Mouse (Mus musculus) natural killer cell, adult 2 months (primary cell): ENCODE data around the gene Capn7.

Source experiments
- DNase-seq, 2 experiments: peaks; one replicate each; pipeline ENCODE4 v3.0.0; 2022; ENCODE audit warnings: low spot score in 2 of 2

Capn7 gene

GRCm38 (mm10) chr14:31365350-31365749, 28.9 kb downstream of the Capn7 start:
- peak; percentile 53 to 79 for DNase-seq

GRCm38 (mm10) chr14:31367951-31368350, 31.5 kb downstream of the Capn7 start:
- peak; percentile 22 to 54 for DNase-seq

GRCm38 (mm10) chr14:31369377-31369776, 32.9 kb downstream of the Capn7 start:
- no peak for DNase-seq

- DNase-seq = no peak
These were observed 38.0 kb downstream of the Capn7 start for GRCm38 (mm10) chr14:31374390-31374789.

- no peak for DNase-seq
These were observed 39.9 kb downstream of the Capn7 start for GRCm38 (mm10) chr14:31376331-31376730.

GRCm38 (mm10) chr14:31382276-31382675, 45.8 kb downstream of the Capn7 start:
- DNase-seq = no peak

- DNase-seq = no peak
These were observed 47.1 kb downstream of the Capn7 start for GRCm38 (mm10) chr14:31383470-31384050.

GRCm38 (mm10) chr14:31384366-31385323, 48.2 kb downstream of the Capn7 start:
- no peak for DNase-seq

- no peak for DNase-seq
These were observed 49.0 kb downstream of the Capn7 start for GRCm38 (mm10) chr14:31385406-31385805.

GRCm38 (mm10) chr14:31385977-31386697, 49.7 kb downstream of the Capn7 start:
- DNase-seq = peak; percentile 43 to 74

GRCm38 (mm10) chr14:31387301-31387981, 51.0 kb downstream of the Capn7 start:
- DNase-seq = no peak

- no peak for DNase-seq
These were observed 51.8 kb downstream of the Capn7 start for GRCm38 (mm10) chr14:31388086-31388872.

- DNase-seq = no peak
These were observed 53.1 kb downstream of the Capn7 start for GRCm38 (mm10) chr14:31389421-31390147.

- no peak for DNase-seq
These were observed 55.9 kb downstream of the Capn7 start for GRCm38 (mm10) chr14:31392300-31392699.

- DNase-seq = no peak
These were observed 56.6 kb downstream of the Capn7 start for GRCm38 (mm10) chr14:31392873-31393545.

- no peak for DNase-seq
These were observed 57.1 kb downstream of the Capn7 start for GRCm38 (mm10) chr14:31393546-31393890.

GRCm38 (mm10) chr14:31393936-31394630, 57.6 kb downstream of the Capn7 start:
- DNase-seq = no peak

- DNase-seq = no peak
These were observed 58.5 kb downstream of the Capn7 start for GRCm38 (mm10) chr14:31394822-31395532.
